Mouse (Mus musculus): ENCODE results near the gene Drg1. TPM values are rescaled to one million over a fixed set of nuclear protein-coding genes. Genes with fewer than 3 reads are reported as not detected.
A peak's percentile ranks its signal among the peaks of the same experiment; 100 is the strongest.

Gene Drg1
- polyA plus RNA-seq, 1 experiment from 2014 or later, result 287 TPM

DNA sequence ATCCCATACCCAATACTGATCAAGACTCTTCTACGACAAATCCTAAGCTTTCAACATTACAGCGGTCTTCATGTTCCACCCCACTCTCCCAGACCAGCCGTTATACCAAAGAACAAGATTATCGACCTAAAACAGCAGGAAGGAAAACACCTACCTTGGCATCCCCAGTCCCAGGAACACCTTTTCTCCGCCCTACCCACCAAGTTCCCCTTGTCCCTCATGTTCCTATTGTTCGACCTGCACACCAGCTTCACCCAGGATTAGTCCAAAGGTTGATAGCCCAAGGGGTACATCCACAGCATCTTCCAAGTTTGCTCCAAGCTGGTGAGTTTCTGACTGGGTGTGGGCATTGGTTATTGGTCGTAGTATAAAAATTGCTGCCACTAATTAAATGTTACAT lies 23.8 kb downstream of the Drg1 start:
- Histone ChIP-seq H3K27me3 (replicated peaks; ENCODE audit: low read depth, poor library complexity, severe bottlenecking) (no peaks in the 10 kb centered on the region), H3K4me3 (no peak overlapping the region), H3K36me3 (replicated peaks) (peaks cover 100% of the 10 kb centered on the region), H3K9me3 (peaks cover 5% of the 10 kb centered on the region; the same call in 1 of the 2 replicates), H3K4me1 (no peaks in the 10 kb centered on the region), H3K27ac (replicated peaks) (no peak overlapping the region)
- no peak for DNase-seq (ENCODE audit: low spot score)
- 93% methylated on average over 7 of the region's 7 CpGs for WGBS

DNA sequence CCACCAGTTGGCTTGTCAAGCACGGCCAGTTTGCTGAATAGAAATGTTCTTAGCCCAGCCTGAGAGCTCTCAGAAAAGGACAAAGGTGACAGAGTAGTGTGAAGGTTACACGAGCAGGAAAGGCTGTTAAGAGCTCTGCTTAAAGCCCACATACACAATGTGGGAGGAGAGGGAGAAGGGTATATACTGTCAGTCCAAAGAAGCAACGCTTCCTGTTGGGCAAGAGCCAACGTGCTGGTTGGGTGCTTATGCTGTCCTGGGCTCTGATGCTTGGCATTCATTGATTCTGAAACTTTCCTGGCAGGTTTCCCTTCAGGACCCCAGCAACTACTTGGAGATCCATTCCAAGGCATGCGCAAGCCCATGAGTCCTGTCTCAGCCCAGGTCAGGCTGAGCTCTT lies 30.9 kb downstream of the Drg1 start:
- WGBS, result 90% methylated on average over 5 of the region's 5 CpGs
- no peaks in the 10 kb centered on the region for H3K27me3 ChIP-seq (replicated peaks; ENCODE audit: low read depth, poor library complexity, severe bottlenecking)
- H3K9me3 ChIP-seq, result no peaks in the 10 kb centered on the region
- no peak overlapping the region for H3K27ac ChIP-seq (replicated peaks)
- H3K4me3 ChIP-seq, result no peak overlapping the region
- peaks cover 98% of the 10 kb centered on the region for H3K36me3 ChIP-seq (replicated peaks)
- H3K4me1 ChIP-seq, result no peaks in the 10 kb centered on the region
- DNase-seq (ENCODE audit: low spot score), result no peak

DNA sequence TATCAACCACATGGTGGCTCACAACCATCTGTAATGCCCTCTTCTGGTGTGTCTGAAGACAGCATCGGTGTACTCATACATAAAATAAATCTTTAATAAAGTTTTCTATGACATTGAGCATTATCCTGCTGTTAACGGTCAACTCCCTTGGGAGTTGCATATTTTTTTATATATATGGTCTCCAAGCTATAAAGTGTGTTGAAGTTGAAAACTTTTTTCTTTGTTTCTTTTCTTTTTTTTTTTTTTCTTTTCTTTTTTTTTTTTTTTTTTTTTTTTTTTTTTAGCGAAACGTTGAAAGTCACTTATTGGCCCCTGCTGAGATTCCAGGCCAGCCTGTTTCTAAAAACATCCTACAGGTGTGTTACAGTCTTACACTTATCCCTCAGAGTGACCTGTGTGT lies 32.5 kb downstream of the Drg1 start:
- Histone ChIP-seq H3K27me3 (replicated peaks; ENCODE audit: low read depth, poor library complexity, severe bottlenecking) (no peaks in the 10 kb centered on the region), H3K36me3 (replicated peaks) (peaks cover 98% of the 10 kb centered on the region), H3K9me3 (no peaks in the 10 kb centered on the region), H3K4me3 (no peak overlapping the region), H3K4me1 (no peaks in the 10 kb centered on the region), H3K27ac (replicated peaks) (no peak overlapping the region)
- WGBS, result 92% methylated on average over 4 of the region's 4 CpGs
- DNase-seq (ENCODE audit: low spot score), result no peak

DNA sequence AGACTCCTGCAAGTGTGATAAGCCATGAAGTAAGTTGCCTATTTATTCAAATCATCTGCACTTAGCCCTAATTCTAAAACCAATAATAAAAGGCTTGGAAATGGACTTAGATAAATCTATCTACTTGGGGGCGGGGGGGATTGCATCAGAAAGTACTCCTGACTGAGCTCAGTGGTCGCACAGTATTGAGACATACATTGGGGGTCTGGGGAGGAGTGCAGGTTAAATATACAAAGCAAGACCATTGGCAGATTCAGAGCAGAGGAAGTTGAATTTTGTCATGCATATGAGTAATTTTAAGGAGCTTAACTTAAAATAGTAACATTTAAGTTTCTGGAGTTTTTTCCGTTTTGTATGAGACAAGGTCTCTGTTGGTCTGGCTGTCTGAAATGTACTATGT lies 34.0 kb downstream of the Drg1 start:
- no peaks in the 10 kb centered on the region for H3K27me3 ChIP-seq (replicated peaks; ENCODE audit: low read depth, poor library complexity, severe bottlenecking)
- no peaks in the 10 kb centered on the region for H3K9me3 ChIP-seq
- WGBS, result 92% methylated on average over 3 of the region's 3 CpGs
- no peak overlapping the region for H3K4me3 ChIP-seq
- H3K4me1 ChIP-seq, result no peaks in the 10 kb centered on the region
- H3K27ac ChIP-seq (replicated peaks), result no peak overlapping the region
- peaks cover 93% of the 10 kb centered on the region for H3K36me3 ChIP-seq (replicated peaks)
- no peak for DNase-seq (ENCODE audit: low spot score)

DNA sequence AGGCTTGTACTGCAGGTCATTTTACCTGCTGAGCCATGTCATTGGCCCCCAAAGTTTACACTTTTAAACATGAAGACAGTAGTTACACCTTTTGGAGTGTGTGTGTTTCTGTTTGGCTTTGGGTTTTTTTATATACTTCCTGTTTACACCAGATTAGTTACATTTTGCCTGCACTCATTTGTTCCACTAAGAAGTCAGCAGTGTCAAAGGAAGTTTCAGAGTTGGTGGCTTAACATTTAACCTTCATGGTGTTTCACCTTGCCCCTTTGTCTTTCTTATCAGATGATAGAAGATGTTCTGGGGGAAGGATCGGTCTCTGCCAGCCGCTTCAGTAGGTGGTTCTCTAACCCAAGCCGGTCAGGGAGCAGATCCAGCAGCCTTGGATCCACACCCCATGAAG lies 39.1 kb downstream of the Drg1 start:
- no peak overlapping the region for H3K27ac ChIP-seq (replicated peaks)
- no peak overlapping the region for H3K4me3 ChIP-seq
- no peak for DNase-seq (ENCODE audit: low spot score)
- H3K4me1 ChIP-seq, result no peaks in the 10 kb centered on the region
- 95% methylated on average over 3 of the region's 3 CpGs for WGBS
- H3K9me3 ChIP-seq, result no peaks in the 10 kb centered on the region
- H3K36me3 ChIP-seq (replicated peaks), result peaks cover 95% of the 10 kb centered on the region
- no peaks in the 10 kb centered on the region for H3K27me3 ChIP-seq (replicated peaks; ENCODE audit: low read depth, poor library complexity, severe bottlenecking)

DNA sequence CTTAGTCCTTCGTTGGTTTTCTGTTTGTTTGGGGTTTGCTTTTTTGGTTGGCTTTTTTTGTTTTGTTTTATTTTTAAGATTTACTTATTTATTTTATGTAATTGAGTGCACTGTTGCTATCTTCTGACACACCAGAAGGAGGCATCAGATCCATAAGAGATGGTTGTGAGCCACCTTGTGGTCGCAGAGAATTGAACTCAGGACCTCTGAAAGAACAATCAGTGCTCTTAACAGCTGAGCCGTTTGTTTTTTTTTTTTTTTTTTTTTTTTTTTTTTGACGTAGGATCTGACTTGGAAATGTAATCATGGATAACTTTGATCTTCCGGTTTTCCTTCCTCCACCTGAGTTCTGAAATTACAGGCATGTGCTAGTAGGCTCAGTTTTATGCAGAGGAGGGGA lies 43.1 kb downstream of the Drg1 start:
- Histone ChIP-seq H3K27ac (replicated peaks) (no peak overlapping the region), H3K4me1 (no peaks in the 10 kb centered on the region), H3K9me3 (no peaks in the 10 kb centered on the region), H3K27me3 (replicated peaks; ENCODE audit: low read depth, poor library complexity, severe bottlenecking) (no peaks in the 10 kb centered on the region), H3K36me3 (replicated peaks) (peaks cover 95% of the 10 kb centered on the region), H3K4me3 (no peak overlapping the region)
- 80% methylated on average over 5 of the region's 5 CpGs for WGBS
- no peak for DNase-seq (ENCODE audit: low spot score)

DNA sequence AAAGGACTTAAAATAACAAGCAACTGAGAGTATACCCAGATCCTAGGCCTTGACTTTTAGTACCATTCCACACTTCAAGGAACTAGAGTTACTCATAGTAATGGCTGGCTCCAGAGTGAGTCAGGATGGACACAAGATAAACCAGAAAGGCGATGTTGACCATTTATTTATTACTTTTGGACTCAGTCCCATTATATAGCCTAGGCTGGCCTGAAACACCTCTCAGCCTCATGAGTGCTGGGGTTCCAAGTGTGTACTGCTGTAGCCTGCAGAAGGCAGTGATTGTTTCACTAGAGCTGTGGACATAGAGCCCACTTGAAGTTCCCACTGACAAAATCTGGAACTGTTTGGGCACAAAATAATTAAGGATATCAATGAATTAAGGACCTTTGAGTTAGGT lies 53.7 kb downstream of the Drg1 start:
- Histone ChIP-seq H3K4me3 (no peak overlapping the region), H3K27ac (replicated peaks) (no peak overlapping the region), H3K9me3 (no peaks in the 10 kb centered on the region), H3K4me1 (no peaks in the 10 kb centered on the region), H3K36me3 (replicated peaks) (peaks cover 98% of the 10 kb centered on the region), H3K27me3 (replicated peaks; ENCODE audit: low read depth, poor library complexity, severe bottlenecking) (no peaks in the 10 kb centered on the region)
- DNase-seq (ENCODE audit: low spot score), result no peak
- WGBS, result 94% methylated on average over 1 of the region's 1 CpGs

DNA sequence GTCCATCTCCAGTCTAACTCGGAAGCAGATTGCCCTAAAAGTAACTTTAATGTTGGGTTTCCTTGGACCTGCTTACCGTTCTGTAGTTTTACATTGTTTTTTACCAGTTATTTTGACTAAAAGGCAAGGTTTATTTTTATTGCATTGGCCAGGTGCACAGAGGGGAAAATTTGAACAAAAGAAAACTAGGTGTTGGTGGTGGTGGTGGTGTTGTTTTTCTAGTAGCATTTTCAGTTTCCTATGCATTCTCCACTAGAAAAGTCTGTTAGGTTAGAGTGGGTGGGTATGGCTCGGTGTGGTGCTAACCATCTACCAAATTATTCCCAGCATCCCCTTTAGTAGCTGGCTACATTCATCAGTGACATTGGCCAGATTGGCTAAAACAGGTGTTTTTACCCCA lies 59.4 kb downstream of the Drg1 start:
- no peak overlapping the region for H3K27ac ChIP-seq (replicated peaks)
- no peaks in the 10 kb centered on the region for H3K27me3 ChIP-seq (replicated peaks; ENCODE audit: low read depth, poor library complexity, severe bottlenecking)
- no peak for DNase-seq (ENCODE audit: low spot score)
- peaks cover 77% of the 10 kb centered on the region for H3K36me3 ChIP-seq (replicated peaks)
- H3K9me3 ChIP-seq, result no peaks in the 10 kb centered on the region
- 91% methylated on average over 3 of the region's 3 CpGs for WGBS
- no peaks in the 10 kb centered on the region; the same call in 1 of the 2 replicates for H3K4me1 ChIP-seq
- no peak overlapping the region for H3K4me3 ChIP-seq

DNA sequence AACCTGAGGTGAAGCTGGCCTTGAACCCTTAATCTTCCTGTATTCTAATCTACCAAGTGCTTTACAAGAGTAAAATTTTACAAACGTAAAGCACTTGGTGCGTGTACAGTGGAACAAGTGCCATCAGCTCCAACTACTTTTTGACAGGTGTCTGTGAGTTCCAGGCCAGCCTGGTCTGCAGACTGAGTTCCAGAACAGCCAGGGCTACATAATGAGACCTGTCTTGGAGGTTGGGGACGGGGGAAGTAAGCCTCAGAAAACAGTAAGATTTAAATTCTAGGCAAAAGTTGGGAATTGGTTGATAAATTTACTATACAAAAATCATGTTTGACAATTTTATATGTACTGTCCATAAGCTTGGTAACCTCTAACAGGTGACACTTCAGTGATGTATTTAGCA lies 61.0 kb downstream of the Drg1 start:
- H3K4me3 ChIP-seq, result no peak overlapping the region
- H3K27me3 ChIP-seq (replicated peaks; ENCODE audit: low read depth, poor library complexity, severe bottlenecking), result no peaks in the 10 kb centered on the region
- peaks cover 61% of the 10 kb centered on the region for H3K36me3 ChIP-seq (replicated peaks)
- no peaks in the 10 kb centered on the region; the same call in 1 of the 2 replicates for H3K4me1 ChIP-seq
- DNase-seq (ENCODE audit: low spot score), result no peak
- no peaks in the 10 kb centered on the region for H3K9me3 ChIP-seq
- whole genome bisulfite sequencing, result 95% methylated on average over 3 of the region's 3 CpGs
- H3K27ac ChIP-seq (replicated peaks), result no peak overlapping the region

DNA sequence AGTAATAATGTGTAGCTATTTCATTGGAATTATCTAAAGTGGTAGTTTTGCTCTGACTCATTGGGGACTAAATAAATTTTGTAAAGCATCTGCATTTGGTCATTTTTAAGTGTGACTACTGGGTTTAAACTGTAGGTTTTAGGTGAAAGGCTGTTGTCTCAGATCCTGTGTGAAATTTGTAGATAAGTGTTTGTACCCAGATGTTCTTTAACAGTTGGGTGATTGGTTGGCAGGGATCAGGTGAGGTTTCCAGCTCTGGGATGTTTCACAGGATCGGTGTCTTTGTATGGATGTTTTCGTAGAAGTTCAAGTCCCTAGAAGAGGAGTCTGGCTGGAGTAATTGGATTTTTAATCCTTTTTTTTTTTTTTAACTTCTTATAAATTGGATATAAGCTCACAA lies 62.4 kb downstream of the Drg1 start:
- Histone ChIP-seq H3K36me3 (replicated peaks) (peaks cover 47% of the 10 kb centered on the region), H3K27me3 (replicated peaks; ENCODE audit: low read depth, poor library complexity, severe bottlenecking) (no peaks in the 10 kb centered on the region), H3K4me1 (no peaks in the 10 kb centered on the region; the same call in 1 of the 2 replicates), H3K27ac (replicated peaks) (no peak overlapping the region), H3K4me3 (peak overlapping the region; percentile 55), H3K9me3 (no peaks in the 10 kb centered on the region)
- WGBS, result 89% methylated on average over 2 of the region's 2 CpGs
- DNase-seq (ENCODE audit: low spot score), result no peak

DNA sequence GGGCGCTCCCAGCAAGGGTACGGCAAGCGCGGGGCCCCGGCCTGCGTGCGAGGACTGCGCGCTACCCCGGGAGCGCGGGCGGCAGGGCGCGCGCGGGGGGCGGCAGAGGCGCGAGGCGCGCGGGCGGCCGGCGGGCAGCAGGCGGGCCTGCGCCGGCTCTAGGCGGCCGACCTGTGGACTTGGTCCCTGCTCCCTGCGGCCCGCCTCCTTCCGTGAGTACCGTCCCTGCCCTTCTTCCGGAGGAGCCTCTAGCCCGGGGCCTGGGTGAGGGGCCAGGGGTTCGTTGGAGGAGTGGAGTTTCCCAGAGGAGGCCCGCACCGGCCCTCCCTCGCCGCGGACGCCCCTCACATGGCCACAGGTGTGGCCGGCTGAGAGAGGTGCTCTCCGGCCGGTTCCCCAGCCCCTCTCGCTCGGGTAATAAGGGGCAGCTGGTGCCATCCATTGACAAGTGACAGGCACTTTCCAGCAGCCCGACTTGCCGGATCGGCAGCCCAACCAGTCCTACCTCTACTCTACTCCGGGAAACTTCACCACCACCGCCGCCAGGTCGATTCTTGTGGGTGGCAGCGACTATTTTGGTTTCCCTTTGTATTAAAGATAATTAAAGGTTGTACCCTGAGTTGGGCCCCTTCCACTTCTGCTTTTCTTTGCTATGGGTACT lies 63.3 kb downstream of the Drg1 start:
- WGBS, result under 1% methylated on average over 57 of the region's 57 CpGs
- Histone ChIP-seq H3K27ac (replicated peaks) (peak overlapping the region; percentile 84), H3K4me1 (no peaks in the 10 kb centered on the region; the same call in 1 of the 2 replicates), H3K27me3 (replicated peaks; ENCODE audit: low read depth, poor library complexity, severe bottlenecking) (no peaks in the 10 kb centered on the region), H3K36me3 (replicated peaks) (peaks cover 38% of the 10 kb centered on the region), H3K9me3 (no peaks in the 10 kb centered on the region), H3K4me3 (peak overlapping the region; percentile 55)
- DNase-seq (ENCODE audit: low spot score), result peak; percentile 76

DNA sequence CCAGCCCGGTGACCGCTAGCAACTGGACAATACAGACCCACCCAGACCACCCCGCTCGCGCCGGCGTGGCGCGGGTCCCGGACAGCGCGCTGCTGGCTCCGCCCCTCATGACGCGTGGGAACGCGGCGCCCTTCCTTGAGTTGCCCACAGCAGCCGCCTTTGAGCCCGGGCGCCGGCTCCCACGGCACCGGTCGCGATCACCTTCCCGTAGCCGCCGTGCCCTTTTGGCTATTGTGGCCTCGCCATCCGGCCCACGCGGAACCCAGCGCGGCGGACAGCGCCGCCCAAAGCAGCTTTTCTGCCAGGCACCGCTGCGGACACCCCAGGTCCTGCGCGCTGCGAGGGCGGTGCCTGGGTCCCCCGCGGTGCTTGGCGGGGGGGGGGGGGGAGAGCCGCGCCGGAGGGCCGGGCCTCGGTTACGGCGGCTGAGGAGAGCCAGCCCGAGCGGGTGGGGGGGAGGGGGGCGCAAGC lies 63.9 kb downstream of the Drg1 start, which contains the start of gene Eif4enif1:
TSS of gene Eif4enif1 (plus strand) at position 162 of the 471 bp plus-strand sequence.
- peak; percentile 94 for DNase-seq (ENCODE audit: low spot score)
- Histone ChIP-seq H3K4me3 (peak within 1 kb of the TSS; percentile 55), H3K27ac (replicated peaks) (peak within 1 kb of the TSS; percentile 84), H3K9me3 (no peaks in the 10 kb centered on the region), H3K27me3 (replicated peaks; ENCODE audit: low read depth, poor library complexity, severe bottlenecking) (no peaks in the 10 kb centered on the region), H3K36me3 (replicated peaks) (peaks cover 32% of the 10 kb centered on the region), H3K4me1 (no peaks in the 10 kb centered on the region; the same call in 1 of the 2 replicates)
- under 1% methylated on average over 46 of the region's 57 CpGs for WGBS

Measured in embryonic facial prominence, embryonic 10.5 days (tissue).